Mouse (Mus musculus): ENCODE measurements at regions not wholly inside any gene's neighbourhood (a gene's known extent, or its start where the extent isn't known, plus 50 kb on each side); places are given as distances from the start of the nearest gene placed in this dataset.

DNA sequence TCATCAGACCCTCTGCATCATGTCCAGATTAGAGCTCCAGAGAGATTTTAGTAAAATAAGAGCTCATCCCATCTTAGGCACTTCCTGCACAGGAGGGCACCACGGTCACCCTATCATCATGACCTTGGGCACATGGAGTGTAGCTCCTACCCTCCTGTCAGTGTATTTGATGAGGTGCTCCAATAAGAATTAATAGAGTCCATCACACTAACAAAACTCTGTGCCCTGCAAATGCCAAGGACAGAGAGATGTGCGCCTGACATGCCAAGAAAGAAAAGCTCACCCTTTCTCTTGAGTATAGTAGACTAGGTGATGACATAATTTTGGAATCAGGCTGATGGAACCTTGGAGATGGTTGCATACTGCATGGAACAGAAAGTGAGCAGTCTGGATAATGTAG, 371.0 kb upstream of the Fam19a5 start:
- ChIA-PET POLR2A (interaction anchor here in 1 of 4 experiments (0.6 kb wide), 1 partner anchor 743 kb away, joined by 3 read pairs; no protein-coding TSS in a partner anchor), CTCF (no interaction called here)

DNA sequence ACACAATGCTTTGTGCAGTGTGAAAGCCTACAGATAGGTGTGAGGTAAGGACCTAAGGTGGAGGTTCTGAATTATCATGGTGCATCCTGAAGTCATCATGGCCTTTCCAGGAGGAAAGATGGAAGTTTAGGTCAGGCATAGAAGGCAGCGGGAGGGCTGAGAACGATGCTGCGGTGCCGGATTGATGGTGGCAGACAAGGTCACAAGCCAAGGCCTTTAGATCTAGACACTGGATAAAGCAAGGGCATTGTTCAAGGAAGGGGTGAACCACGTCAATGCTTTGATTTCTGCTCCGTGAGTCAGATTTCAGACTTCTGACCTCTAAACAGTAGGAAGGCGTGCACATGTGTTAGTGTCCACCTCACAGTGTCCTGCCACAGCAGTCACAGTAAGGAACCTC, 365.5 kb upstream of the Fam19a5 start:
- CTCF ChIA-PET = interaction anchor here in 1 of 4 experiments (0.8 kb wide), 1 partner anchor 764 kb away, joined by 4 read pairs; no protein-coding TSS in a partner anchor
- POLR2A ChIA-PET = interaction anchor here in 1 of 4 experiments (0.5 kb wide), 1 partner anchor 67 kb away, joined by 3 read pairs; no protein-coding TSS in a partner anchor

DNA sequence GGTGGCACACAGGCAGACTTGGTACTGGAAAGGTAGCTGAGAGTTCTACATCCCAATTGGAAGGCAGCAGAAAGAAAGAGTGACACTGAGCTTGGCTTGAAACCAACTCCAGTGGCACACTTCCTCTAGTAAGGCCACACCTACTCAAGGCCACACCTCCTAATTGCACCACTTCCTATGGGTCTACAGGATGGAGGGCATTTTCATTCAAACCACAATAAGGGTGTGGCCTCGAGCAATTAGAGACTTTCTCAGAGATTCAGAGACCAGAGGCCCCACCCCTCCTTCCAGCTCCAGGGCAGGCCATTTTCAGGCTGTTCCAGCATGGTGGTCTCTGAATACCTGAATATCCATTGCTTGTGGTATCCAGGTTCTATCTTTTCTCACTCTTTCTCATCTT, 363.3 kb upstream of the Fam19a5 start:
- POLR2A ChIA-PET = interaction anchor here in 1 of 4 experiments (0.5 kb wide), 1 partner anchor 248 kb away, joined by 3 read pairs; no protein-coding TSS in a partner anchor
- CTCF ChIA-PET = interaction anchor here in 1 of 4 experiments (0.6 kb wide), 1 partner anchor 163 kb away, joined by 3 read pairs; no protein-coding TSS in a partner anchor

DNA sequence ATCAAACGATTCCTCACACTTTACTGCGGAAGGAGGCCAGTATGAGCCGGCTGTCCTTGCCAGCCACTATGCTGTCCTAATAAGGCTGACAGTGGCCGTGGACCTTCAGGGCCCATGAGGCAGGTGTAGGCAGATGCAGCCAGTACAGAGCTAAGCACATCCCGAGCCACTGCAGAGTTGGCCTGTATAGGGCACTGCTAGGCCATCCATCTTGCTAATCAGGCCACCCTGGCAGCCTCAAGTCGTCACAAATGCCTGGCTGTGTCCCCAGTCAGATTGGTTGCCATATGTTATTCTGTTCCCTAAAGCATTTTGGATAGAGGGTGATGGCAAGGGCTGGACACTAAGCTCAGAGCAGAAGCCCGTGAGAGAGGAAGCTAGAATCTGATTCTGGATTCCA, 359.9 kb upstream of the Fam19a5 start:
- ChIA-PET POLR2A (no interaction called here), CTCF (no interaction called here)

DNA sequence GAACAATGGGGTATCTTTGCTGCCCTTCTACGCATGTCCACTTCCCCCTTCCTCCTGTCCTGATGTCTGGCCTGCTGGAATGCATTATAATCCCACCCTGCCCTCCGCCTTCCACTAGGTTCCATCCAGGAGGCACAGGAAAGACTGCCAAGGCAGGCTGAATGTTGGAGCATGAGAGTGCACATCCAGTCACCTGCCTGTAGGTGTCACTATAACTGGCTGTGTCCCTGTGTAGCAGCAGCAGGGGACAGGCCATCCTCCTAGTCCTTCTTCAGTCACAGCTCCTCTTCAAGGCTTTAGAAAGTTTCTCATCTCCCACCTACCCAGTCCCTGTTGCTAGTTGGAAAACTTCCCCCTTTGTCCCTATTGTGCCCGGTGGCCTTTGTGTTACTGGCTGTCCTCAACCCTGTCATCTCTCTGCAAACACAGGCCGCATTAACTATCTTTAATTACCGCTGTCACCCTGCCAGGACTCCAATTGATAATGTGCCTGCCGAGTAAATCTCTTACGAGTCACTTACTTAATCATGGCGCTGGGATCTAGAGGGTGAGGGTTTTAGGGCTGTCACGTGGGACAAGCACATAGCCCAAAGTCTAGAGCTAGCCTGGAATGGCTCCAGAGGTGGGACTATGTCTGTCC, 355.2 kb upstream of the Fam19a5 start:
- CTCF ChIA-PET = interaction anchor here in 2 of 4 experiments (0.5 to 0.8 kb wide), 2 partner anchors 11 to 12 kb away, joined by 3 to 5 read pairs; no protein-coding TSS in a partner anchor

DNA sequence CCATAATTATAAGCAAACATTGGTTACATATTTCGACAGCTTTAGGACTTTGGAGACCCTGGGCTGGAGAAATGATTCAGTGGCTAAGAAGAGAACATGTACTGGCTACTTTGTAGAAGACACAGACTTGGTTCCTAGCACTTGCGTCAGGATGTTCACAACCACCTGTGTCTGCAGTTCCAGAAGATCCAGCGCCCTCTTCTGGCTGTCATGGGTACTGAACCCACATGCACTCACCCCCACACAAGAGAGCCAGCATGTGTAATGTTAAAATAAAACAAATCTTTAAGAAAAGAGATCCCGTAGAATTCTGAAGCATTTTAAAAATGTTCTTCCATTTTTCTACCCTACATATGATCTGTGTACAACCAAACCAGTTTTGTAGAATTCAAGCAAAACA, 352.2 kb upstream of the Fam19a5 start:
- ChIA-PET CTCF (interaction anchor here in 1 of 4 experiments (1.7 kb wide), 1 partner anchor 9 kb away, joined by 3 read pairs; no protein-coding TSS in a partner anchor), POLR2A (no interaction called here)

More for the DNA sequence above, 355.2 kb upstream of the Fam19a5 start:
- POLR2A ChIA-PET = no interaction called here

DNA sequence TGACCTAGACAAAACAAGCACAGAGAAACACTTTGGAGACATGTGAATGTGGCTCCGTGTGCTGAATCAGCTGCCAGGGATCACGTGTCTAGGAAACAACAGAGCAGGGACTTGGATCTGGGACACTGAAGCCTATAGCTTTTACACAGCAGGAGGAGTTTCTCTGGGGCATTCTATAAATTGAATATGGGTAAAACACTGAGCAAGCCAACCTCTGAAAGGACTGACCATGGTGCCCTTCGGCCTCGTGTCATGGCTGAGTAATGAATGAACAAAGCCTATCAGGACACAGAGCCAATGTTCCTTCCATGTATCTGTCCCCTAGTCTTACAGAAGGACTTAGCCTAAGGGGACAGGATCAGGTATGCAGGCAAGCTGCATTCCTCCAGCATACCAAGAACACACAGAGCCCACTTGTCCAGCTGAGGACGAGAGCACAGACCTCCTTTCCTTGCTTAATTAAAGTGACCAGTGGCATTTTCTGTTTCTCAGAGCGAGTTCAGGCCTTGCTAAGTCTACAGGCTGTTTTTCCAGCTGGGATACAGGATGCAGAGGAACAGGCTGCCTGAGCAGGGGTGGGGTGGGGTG, 347.7 kb upstream of the Fam19a5 start:
- CTCF ChIA-PET = no interaction called here
- POLR2A ChIA-PET = no interaction called here

DNA sequence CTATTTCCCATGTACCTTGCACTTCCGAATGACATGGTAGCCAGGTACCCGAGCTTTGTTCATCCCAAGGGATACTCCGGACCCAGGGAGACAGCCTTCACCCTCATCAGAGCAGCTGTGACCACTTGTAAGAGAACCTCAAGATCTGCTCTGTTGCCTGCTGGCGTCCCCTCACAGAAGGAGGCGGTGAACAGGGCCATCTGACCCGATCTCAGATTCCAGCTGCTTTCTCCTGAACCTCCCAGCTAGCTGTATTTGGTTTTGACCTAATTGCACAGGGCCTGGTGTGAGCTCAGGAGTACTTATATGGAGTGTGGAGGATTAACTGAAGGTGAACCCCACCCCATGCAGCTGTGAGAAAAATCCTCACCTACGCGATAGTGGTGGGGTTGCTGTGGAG, 344.5 kb upstream of the Fam19a5 start:
- ChIA-PET CTCF (interaction anchor here in 1 of 4 experiments (0.8 kb wide), 1 partner anchor 10 kb away, joined by 5 read pairs; no protein-coding TSS in a partner anchor), POLR2A (no interaction called here)

DNA sequence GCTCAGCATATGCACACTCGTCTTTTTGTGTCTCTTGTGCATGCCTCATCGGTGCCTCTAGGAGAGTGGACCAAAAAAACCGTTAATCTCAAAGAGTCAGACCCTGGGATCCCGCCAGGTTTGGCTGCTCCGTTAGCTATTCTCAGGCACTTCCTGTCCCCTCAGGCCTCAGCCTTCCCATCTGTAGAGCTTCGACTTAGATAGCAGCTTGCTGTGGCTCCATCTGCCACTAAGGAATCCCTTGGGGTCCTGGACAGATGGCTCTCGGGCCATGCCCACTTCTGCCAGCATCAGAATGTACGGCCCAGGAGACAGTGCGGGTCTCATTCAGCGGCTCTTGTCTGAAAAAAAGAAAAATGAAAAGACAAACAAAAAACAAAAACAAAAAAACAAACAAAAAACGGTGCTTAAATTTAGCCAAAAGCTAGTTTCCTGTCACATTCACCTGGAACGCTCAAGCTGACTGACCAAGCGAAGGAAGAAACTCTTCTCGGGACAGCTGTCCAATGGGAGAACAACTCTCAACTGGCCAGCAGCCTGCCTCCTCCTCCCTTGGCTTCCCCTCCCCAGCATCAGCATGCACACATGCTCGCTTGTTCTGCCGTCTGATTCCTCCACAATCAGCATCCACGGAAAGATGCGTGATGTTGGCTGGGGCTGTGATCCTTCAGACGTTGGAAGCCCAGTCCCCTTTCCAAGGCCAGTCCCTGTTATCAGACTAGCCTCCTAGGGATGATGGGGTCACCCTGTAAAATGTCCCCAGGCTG, 343.6 kb upstream of the Fam19a5 start:
- CTCF ChIA-PET = interaction anchor here in 3 of 4 experiments (0.6 to 1.3 kb wide), 4 partner anchors 9 to 11 kb away, joined by 3 to 5 read pairs (median 3); no protein-coding TSS in a partner anchor
- POLR2A ChIA-PET = interaction anchor here in 1 of 4 experiments (1.4 kb wide), 1 partner anchor 29 kb away, joined by 5 read pairs; no protein-coding TSS in a partner anchor

DNA sequence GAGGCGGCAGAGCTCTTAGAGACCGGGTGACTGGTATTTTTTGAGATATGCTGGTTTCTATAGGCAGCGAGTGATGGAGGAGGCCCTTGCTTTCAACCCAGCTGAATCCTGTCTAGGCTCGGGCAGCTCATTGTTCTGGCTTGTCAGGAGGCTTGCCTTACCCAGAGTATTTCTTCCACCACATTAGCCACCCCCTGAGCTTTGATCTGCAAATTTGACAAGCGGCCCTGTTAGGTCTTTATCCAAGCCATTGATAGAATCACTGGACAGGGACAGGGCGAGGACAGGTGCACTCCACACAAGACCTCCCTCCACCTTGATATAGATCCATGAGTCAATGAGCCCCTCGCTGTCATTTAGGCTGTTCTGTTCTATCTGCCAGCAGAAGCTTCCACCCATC, 343.0 kb upstream of the Fam19a5 start:
- POLR2A ChIA-PET = interaction anchor here in 1 of 4 experiments (1.4 kb wide), 1 partner anchor 29 kb away, joined by 5 read pairs; no protein-coding TSS in a partner anchor
- CTCF ChIA-PET = interaction anchor here in 3 of 4 experiments (0.6 to 1.3 kb wide), 3 partner anchors 9 to 12 kb away, joined by 3 read pairs; no protein-coding TSS in a partner anchor

DNA sequence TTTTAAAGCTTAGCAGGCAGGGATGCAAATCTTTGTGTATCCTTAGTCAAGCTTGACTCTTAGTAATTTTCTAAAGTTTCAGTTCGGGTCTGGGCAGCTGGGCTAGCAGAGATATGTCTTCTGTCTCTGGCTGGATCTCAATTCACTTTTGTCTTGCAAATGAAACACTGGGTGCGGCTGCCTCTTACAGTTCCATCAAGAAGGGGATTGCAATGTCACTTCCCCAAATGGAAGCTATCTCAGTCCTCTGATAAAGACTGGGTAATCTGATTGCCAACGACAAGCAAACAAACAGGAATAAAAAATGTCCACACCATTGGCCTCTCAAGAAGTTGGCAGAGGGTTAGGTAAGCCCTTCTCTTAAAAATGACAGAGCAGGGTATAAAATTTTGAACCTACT, 314.1 kb upstream of the Fam19a5 start:
- ChIA-PET CTCF (no interaction called here), POLR2A (interaction anchor here in 2 of 4 experiments (0.5 to 1.2 kb wide), 4 partner anchors 28 to 1297 kb away, joined by 3 to 5 read pairs (median 4); no protein-coding TSS in a partner anchor)

DNA sequence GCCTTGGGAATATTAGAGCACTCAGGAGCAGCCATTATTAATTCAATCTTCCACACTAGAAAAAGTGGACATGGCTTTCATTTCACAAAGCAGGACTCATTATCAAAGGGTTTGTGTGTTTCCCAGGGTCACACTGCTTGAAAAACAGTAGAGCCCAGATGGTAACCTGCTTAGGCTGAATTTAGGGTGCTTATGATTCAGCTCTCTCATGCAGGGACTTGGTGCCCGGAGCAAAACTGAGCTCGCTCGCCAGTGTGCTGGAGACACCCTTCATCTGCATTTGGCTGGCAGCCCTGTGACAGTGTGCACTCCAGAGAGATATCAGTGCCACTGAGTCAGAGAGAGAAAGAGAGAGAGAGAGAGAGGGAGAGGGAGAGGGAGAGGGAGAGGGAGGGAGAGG, 308.0 kb upstream of the Fam19a5 start:
- CTCF ChIA-PET = no interaction called here
- POLR2A ChIA-PET = no interaction called here

DNA sequence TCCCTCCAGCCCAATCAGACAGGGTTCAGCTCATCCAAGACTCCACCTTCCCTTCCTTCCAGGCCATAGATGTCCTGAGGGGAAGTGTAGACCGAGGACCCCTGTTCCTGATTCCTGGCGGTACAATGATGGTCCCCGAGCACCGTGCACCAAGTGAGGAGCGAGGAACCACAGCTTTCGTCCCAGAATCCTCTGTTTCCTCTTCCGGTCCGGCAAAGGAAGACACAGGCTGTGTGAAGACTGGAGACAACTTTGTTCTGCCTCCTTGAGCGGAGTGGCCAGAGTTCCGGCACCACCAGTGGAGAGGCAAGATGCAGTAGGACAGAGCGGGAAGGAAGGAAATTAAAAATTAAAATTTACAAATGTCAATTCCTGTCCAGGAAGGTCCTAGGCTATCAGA, 305.0 kb upstream of the Fam19a5 start:
- CTCF ChIA-PET = no interaction called here

DNA sequence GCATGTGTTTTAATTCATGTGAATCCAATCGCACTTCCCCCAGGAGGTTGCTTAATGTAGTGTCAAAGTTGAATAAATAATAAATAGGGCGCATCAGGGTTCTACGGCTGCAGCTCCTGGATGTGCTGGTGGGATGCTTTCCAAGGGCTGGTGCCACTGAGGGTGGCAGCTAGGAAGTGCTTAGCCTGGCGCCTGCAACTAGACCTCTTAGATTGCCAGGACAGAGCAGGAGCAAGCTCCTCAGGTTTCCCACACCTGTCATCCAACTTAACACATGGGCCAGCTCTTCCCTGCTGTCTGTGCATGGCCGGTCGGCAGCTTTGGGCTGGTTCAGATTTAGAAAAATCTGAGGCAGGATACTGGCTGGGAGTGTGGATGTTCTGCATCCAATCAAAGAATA, 282.6 kb upstream of the Fam19a5 start:
- ChIA-PET CTCF (no interaction called here), POLR2A (no interaction called here)

More for the DNA sequence above, 305.0 kb upstream of the Fam19a5 start:
- POLR2A ChIA-PET = no interaction called here

DNA sequence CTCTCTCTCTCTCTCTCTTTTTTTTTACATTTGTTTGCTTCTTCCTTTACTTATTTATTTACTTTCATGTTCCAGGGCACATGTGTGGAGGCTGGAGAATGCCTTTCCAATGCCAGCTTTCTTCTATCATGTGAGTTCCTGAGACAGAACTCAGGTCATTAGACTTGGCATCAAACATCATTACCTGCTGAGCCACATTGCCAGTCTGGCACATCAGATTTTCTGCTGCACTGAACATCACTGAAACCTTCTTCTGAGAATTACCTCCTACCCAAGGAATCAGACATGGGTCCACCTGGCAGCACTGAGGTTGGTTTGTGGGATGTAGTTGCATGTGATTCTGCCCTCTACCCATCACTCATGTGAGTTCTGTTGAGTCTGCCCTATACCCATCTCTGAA, 279.2 kb upstream of the Fam19a5 start:
- ChIA-PET POLR2A (no interaction called here), CTCF (no interaction called here)

DNA sequence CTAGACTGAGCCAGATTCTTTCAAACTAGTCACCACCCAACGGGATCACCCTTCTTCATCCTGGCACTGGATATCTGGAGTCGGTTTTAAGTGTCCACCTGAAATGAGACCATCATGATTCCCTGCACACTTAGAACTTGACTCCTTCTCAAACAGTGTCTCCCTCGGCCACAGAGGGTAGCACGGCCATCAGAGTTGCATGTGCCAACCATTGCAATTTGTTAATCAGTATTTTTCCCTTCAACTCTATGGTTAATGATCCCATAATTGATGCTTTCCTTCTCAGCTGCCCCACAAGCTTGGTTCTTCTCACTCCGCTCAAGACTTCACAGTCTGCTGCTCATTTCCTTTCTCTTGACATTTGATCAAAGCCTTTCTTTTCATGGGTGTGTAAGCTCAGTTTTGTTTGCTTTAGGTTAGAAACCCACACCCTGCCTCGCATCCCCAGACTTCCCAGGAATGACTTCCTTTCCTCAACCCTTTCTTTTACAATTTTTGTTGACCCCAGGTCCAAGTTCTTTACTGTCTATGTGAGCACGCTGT, 253.0 kb upstream of the Fam19a5 start:
- POLR2A ChIA-PET = no interaction called here
- CTCF ChIA-PET = no interaction called here

DNA sequence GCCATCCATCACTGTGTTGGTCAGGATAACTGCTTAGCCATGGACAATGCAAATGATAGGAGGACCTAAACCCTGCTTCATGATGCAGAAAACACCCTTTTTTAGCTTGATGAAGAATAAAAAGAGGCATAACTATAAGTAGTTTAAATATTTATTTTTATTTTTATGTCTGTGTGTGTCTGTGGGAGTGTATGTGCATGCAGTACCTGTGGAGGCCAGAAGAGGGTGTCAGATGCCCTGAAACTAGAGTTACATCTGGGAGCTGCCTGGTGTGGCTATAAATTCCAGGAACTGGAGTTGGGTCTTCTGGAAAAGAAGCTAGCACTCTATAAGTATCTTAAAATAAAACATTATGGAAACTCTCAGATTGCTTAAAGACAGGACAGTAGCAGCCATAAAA, 224.2 kb upstream of the Fam19a5 start:
- ChIA-PET POLR2A (no interaction called here), CTCF (no interaction called here)

DNA sequence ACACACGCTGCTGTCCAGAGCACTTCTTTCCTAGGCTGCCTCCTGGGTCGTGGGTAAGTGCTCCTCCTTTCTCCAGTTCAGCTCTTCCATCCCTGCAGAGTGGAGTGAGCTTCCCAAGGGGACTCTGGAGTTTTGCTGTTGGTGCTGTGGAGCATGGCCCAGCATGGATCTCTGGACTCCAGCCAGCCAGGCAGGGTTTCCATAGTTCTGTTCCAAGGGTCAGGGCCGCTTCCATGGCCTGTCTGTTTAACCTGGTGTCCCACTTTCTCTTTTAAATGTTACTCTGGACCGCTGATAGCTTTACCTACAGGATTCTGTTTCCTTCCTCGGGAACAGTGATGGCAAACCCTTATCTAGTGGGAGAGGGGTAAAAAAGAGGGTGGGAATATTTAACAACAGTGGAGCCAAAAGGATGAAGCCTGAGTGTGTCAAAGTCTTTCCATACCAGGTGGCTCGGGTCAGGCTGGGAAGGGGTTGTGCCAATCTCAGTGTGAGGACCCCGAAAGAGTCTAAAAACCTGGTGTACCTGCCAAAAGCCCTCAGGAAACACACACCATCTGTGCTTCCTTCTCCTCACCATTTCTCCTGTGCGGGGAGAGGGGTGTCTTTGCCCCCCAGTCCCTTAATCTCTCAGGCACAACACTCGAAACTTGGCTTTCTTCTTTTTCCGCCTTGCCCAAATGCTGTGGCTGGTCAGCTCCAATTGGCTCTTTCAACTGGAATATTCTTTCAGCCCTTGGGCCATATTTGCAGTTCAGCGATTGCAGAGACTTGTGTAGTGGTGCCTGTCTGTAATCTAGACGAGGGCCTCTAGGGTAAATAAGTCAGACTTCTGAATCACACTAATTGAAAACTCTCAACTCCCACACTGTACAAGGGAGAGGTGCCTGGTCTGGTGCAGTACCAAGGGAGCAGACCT, 222.8 kb upstream of the Fam19a5 start:
- ChIA-PET CTCF (interaction anchor here in 1 of 4 experiments (0.5 kb wide), 1 partner anchor 425 kb away, joined by 3 read pairs; no protein-coding TSS in a partner anchor), POLR2A (no interaction called here)

DNA sequence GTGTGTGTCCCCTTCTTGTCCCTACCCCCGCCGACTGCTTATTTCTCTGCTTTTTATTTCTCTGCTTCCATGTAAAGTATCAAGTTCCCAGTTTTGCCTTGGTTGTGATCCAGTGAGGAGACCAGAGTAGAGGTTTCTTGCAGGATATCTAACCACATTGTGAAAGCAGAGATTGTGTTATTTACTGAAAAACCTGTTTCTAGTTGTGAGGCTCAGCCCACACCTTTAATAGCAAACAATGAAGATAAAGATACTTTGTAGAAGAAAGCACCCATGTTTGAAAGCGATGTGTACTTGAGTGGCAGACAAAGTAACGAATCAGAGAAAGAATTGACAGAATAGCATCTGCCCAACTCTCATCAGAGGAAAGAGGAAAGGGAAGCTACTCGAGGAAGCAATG, 218.7 kb upstream of the Fam19a5 start:
- ChIA-PET POLR2A (no interaction called here), CTCF (no interaction called here)
